Mouse (Mus musculus) G1E (cell line): ENCODE measurements around the gene Clock. TPM values are rescaled to one million over a fixed set of nuclear protein-coding genes. Genes with fewer than 3 reads are reported as not detected.

Source experiments
- ATAC-seq: 2 replicates; pipeline ENCODE4 v1.8.0; 2016; ENCODE audit warnings: mild to moderate bottlenecking; ENCODE audit not compliant: insufficient number of reproducible peaks, poor library complexity, low FRiP score, severe bottlenecking; ENCODE audit errors: extremely low read depth
- DNase-seq: peaks from one replicate; pipeline ENCODE4 v3.0.0; 2012; ENCODE audit warnings: low spot score
- H3K27me3 ChIP-seq: 2 replicates; pipeline ENCODE4 v1.6.1; 2012; ENCODE audit warnings: mild to moderate bottlenecking, low read length, inconsistent platforms; ENCODE audit not compliant: insufficient read depth
- H3K36me3 ChIP-seq: replicated peaks from 2 replicates; pipeline ENCODE3; 2012; ENCODE audit warnings: mild to moderate bottlenecking, inconsistent platforms
- H3K4me1 ChIP-seq: 2 replicates; pipeline ENCODE4 v1.6.1; 2012; ENCODE audit warnings: low read depth, low read length, inconsistent platforms, mixed read lengths; ENCODE audit not compliant: insufficient read depth
- H3K4me3 ChIP-seq: 2 replicates; pipeline ENCODE4 v1.5.1; 2012; ENCODE audit warnings: low read depth, mild to moderate bottlenecking, inconsistent platforms, low read length, moderate library complexity, mixed read lengths
- H3K9me3 ChIP-seq: replicated peaks from 2 replicates; pipeline ENCODE4 v1.6.1; 2012; ENCODE audit warnings: inconsistent platforms
- CTCF ChIP-seq: IDR thresholded peaks from 2 replicates; pipeline ENCODE4 v1.5.1; 2012; ENCODE audit warnings: low read depth, low read length, inconsistent platforms, mixed read lengths
- GATA1 ChIP-seq: IDR thresholded peaks from 2 replicates; pipeline ENCODE4 v1.6.1; 2012; ENCODE audit warnings: borderline replicate concordance, low read length, inconsistent platforms, mixed read lengths
- GATA2 ChIP-seq: IDR thresholded peaks from 2 replicates; pipeline ENCODE4 v1.6.1; 2012; ENCODE audit warnings: low read depth, low read length, inconsistent platforms, borderline replicate concordance
- POLR2AphosphoS5 ChIP-seq: IDR thresholded peaks from 2 replicates; pipeline ENCODE4 v1.6.1; 2012; ENCODE audit warnings: low read depth, low read length, inconsistent platforms; ENCODE audit not compliant: insufficient replicate concordance
- TAL1 ChIP-seq: conservative IDR thresholded peaks from 2 replicates; pipeline ENCODE4 v1.6.1; 2012; ENCODE audit warnings: low read depth, low read length, inconsistent platforms, mixed read lengths
- polyA plus RNA-seq: library from polyadenylated mRNA; stranded (reverse); fragments of >175 nt; gene quantifications from 2 replicates; pipeline ENCODE4 v1.2.3, GENCODE M21; 2012
- total RNA-seq, 2 experiments: library from RNA; stranded (forward) in 1 of 2; stranded (reverse) in 1 of 2; fragments of 200-1000 nt in 1 of 2; fragments of >200 nt in 1 of 2; fragmentation: Nextera tagmentation in 1 of 2; gene quantifications; 2 replicates each; pipeline ENCODE4 v1.2.3; 2014 to 2017

Gene Clock
- total and polyA plus RNA-seq, 3 experiments = 0.82 to 27.2 (median 16.4) TPM

DNA sequence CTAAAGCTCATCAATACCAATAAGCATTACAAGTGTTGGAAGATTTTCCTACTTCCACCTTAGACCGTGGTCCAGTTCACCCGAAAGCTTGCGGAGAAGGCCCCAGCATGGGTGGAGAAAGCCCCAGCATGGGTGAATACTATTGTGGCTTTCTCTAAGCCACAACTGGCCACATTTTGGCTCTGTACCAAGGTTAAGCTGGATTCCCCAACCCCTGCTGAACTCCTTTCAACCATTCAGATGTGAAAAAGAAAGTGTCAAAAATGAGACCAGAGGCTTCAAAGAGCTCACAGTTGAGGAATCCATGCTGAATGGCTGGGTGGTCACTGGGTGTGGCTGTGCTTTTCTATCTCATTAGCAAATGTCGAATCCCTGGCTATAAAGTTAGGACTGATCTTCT is 29.2 kb upstream of the Clock start:
- no peak for TF ChIP-seq CTCF
- no peak for TF ChIP-seq GATA2
- TF ChIP-seq POLR2AphosphoS5 = no peak
- TF ChIP-seq GATA1 = no peak
- TF ChIP-seq TAL1 = no peak
- Histone ChIP-seq H3K9me3 (no peaks in the 10 kb centered on the region), H3K4me1 (no peaks in the 10 kb centered on the region), H3K4me3 (no peak overlapping the region), H3K36me3 (no peaks in the 10 kb centered on the region), H3K27me3 (peaks cover 9% of the 10 kb centered on the region)
- no peak for ATAC-seq
- no peak for DNase-seq

DNA sequence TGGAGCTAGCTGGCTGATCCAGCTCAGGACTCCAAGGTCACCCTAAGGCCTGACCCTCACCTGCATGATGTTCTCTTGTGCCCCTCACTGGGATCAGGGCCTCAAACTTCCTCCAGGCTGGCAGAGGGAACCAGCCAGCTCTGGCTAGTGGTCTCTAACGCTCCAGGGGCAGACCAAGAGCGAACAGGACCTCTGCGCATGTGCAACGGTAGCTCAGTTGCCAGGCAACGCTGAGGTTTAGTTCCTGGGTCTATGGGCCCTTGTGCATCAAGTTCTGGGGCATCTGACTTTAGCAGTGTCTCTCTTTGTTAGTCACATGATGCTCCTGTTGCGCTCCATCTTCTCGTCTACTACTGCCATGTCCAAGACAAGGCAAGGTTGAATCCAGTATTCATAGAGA is 26.4 kb upstream of the Clock start, which contains the start of gene Pdcl2:
TSS of gene Pdcl2 (minus strand) at position 204 of the 400 bp plus-strand sequence.
- peaks cover 17% of the 10 kb centered on the region for H3K27me3 ChIP-seq
- H3K9me3 ChIP-seq = no peaks in the 10 kb centered on the region
- no peaks in the 10 kb centered on the region for H3K36me3 ChIP-seq
- DNase-seq (no peak), ATAC-seq (no peak)
- H3K4me1 ChIP-seq = no peaks in the 10 kb centered on the region
- TF ChIP-seq POLR2AphosphoS5 (no peak), CTCF (no peak), TAL1 (no peak), GATA1 (no peak), GATA2 (no peak)
- H3K4me3 ChIP-seq = no peak within 1 kb of the TSS

GRCm38 (mm10) chr5:76327296-76327695 is 22.7 kb upstream of the Clock start:
- Histone ChIP-seq H3K36me3 (no peaks in the 10 kb centered on the region), H3K9me3 (no peaks in the 10 kb centered on the region), H3K4me3 (no peak overlapping the region), H3K27me3 (peaks cover 32% of the 10 kb centered on the region), H3K4me1 (no peaks in the 10 kb centered on the region)
- ATAC-seq (no peak), DNase-seq (no peak)
- no peak for TF ChIP-seq TAL1

- H3K4me1 ChIP-seq = no peaks in the 10 kb centered on the region
- no peaks in the 10 kb centered on the region for H3K36me3 ChIP-seq
- DNase-seq = no peak
- H3K27me3 ChIP-seq = peaks cover 33% of the 10 kb centered on the region
- H3K4me3 ChIP-seq = no peak overlapping the region
- ATAC-seq = no peak
- TF ChIP-seq GATA1 (no peak), TAL1 (no peak), POLR2AphosphoS5 (no peak), GATA2 (no peak)
- no peaks in the 10 kb centered on the region for H3K9me3 ChIP-seq
Measured at GRCm38 (mm10) chr5:76325113-76325512, 20.5 kb upstream of the Clock start.

DNA sequence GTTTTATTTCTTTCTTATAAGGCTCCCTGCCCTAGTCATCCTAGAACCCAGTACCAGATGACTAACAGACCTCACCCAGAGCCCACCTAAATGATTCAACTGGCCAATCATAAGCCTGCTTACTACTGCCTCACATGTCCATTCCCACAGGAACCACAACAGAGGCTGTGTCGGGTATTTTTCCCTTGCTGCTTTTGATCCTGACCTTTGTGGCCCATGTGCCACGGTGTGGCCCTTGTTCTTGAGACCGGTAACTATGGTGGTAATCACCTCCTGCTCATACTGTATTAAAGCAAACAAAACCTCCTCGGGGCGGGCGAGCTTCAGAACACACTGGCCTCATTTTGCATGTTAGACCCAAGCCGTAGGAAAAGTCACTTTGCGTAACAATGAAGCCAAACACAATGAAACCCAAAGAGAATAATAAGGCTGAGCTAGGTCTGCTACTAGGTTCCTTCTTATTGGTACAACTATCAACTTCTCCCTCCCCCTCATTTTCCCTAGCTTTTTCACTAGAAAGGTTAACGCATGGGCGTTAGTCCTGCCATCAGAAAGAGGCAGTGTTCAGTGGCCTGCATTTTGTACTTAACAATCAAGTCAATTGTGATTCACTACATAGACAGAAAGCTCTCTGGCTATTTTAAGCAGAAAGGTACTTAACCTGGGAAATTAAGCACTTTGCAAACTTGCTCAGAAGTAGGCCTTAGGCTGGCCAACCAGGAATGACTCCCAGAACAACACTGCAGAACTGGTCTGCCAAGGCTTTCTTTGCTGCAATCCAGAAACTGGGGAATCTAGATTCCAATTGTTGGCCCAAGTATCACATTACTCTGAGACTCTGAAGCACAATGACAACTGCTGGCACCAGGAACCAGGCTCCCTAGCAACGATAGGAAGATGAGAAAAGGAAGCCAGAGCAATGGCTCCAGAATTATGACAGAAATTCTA is 16.9 kb upstream of the Clock start:
- Histone ChIP-seq H3K4me1 (no peaks in the 10 kb centered on the region), H3K9me3 (no peaks in the 10 kb centered on the region), H3K4me3 (no peak overlapping the region), H3K36me3 (no peaks in the 10 kb centered on the region), H3K27me3 (peaks cover 36% of the 10 kb centered on the region)
- no peak for ATAC-seq
- TF ChIP-seq TAL1 = no peak
- no peak for TF ChIP-seq POLR2AphosphoS5
- no peak for TF ChIP-seq GATA1
- TF ChIP-seq CTCF = no peak
- TF ChIP-seq GATA2 = no peak
- DNase-seq = no peak

GRCm38 (mm10) chr5:76308206-76308605 is 3.6 kb upstream of the Clock start:
- ATAC-seq = no peak

More at GRCm38 (mm10) chr5:76308206-76308605, 3.6 kb upstream of the Clock start:
- no peaks in the 10 kb centered on the region for H3K9me3 ChIP-seq
- no peak for DNase-seq
- no peak overlapping the region for H3K4me3 ChIP-seq
- peaks cover 20% of the 10 kb centered on the region for H3K27me3 ChIP-seq
- H3K36me3 ChIP-seq = no peaks in the 10 kb centered on the region
- peaks cover 9% of the 10 kb centered on the region for H3K4me1 ChIP-seq
- TF ChIP-seq GATA1 (no peak), CTCF (no peak), POLR2AphosphoS5 (no peak), TAL1 (no peak)
